Mouse (Mus musculus): ENCODE data around the gene Mpzl2.

- TF ChIP-seq CTCF (IDR thresholded peaks at IDR 0.05; ENCODE audit: low read depth, low read length) (no peak), POLR2A (IDR thresholded peaks at IDR 0.05; ENCODE audit: extremely low read depth, insufficient read depth, low read length) (no peak)
Observed at GRCm38 (mm10) chr9:45018031-45018430, 21.6 kb upstream of the Mpzl2 start.

All from liver, adult 2 months (tissue).